Comparison of ENCODE assay signal across 7 mouse cellular contexts in the genomic region with DNA sequence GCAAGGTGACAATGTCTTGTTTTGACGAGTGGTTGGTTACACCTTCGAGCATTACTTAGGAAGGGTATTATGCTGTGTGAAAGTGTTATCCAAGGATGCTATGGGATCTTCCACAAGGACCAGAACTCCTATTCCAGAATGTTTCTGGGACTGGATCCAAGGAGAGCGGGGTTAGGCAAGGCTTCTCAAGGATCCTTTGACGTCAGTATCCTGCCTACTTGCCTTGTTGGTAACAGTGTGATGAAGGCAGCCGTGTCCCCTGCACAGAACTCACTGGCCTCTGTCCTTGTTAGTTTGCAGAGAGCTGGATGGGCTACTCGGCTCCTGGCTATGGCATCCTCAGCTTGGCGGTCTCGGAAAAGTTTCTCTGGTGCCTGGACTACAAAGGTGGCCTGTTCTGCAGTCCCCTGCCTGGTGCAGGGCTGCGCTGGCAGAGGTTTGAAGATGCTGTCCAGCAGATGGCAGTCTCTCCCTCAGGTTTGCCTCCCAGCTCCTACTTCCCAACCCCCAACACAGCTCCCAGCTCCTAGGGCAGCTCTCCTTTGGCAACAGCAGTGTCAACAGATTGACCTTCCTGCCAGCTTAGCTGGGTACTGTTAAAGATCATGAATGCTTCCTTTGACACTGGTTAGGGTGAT. TPM values are rescaled to one million over a fixed set of nuclear protein-coding genes. Genes with fewer than 3 reads are reported as not detected.
A peak's percentile ranks its signal among the peaks of the same experiment; 100 is the strongest.
DNase-seq lines count a peak whose midpoint lies in the region; ATAC-seq and TF ChIP-seq lines count a peak whose summit lies in the region.

No protein-coding gene starts in this region.

- intact Hi-C loops in gastrocnemius, postnatal 36 days (cut with DNase I): loop anchor here (1.0 kb wide), 1 partner anchor 56 kb away; no protein-coding TSS in a partner anchor
- intact Hi-C loops in left cerebral cortex, postnatal 10 days (cut with DNase I): loop anchor here (1.0 kb wide), 1 partner anchor 56 kb away; no protein-coding TSS in a partner anchor

- peak; percentile 91 for TF ChIP-seq CTCF in small intestine, adult 2 months (IDR thresholded peaks at IDR 0.05; ENCODE audit: extremely low read depth, insufficient read length, insufficient replicate concordance, low read depth, low read length)

- H3K4me2 ChIP-seq in intestine, embryonic 14.5 days (ENCODE audit: low read length): no peak overlapping the region

- no peaks in the 10 kb centered on the region for H3K9me3 ChIP-seq in intestine, embryonic 14.5 days (ENCODE audit: control insufficient read depth, low read length)

- peaks cover 52% of the 10 kb centered on the region for H3K36me3 ChIP-seq in intestine, embryonic 14.5 days (ENCODE audit: control insufficient read depth, insufficient read depth, low read length)
- H3K36me3 ChIP-seq in small intestine, adult 2 months (ENCODE audit: control insufficient read depth, insufficient read depth, low read length): peaks cover 27% of the 10 kb centered on the region

- WGBS in intestine, embryonic 14.5 days: 63% methylated on average over 9 of the region's 9 CpGs
- 63% methylated on average over 9 of the region's 9 CpGs for WGBS in small intestine, adult 2 months

- 0 out of 2 replicates have a peak, but pooled peaks have one; percentile 77 for ATAC-seq in intestine, embryonic 14.5 days (replicated peaks; ENCODE audit: low FRiP score, low TSS enrichment, low read depth)

- H3K4me1 ChIP-seq in intestine, embryonic 14.5 days (replicated peaks; ENCODE audit: control insufficient read depth, insufficient read depth, low read length): no peaks in the 10 kb centered on the region
- no peaks in the 10 kb centered on the region for H3K4me1 ChIP-seq in small intestine, adult 2 months (ENCODE audit: control insufficient read depth, insufficient read depth, insufficient read length, low read length)

- no peak overlapping the region for H3K9ac ChIP-seq in intestine, embryonic 14.5 days (ENCODE audit: low read length)

- no peak overlapping the region for H3K27ac ChIP-seq in intestine, embryonic 14.5 days (ENCODE audit: low read depth)
- no peak overlapping the region for H3K27ac ChIP-seq in small intestine, adult 2 months (ENCODE audit: insufficient read depth, low read depth, low read length)

- TF ChIP-seq POLR2A in small intestine, adult 2 months (IDR thresholded peaks at IDR 0.05; ENCODE audit: low read depth, low read length): no peak

- H3K4me3 ChIP-seq in intestine, embryonic 14.5 days (ENCODE audit: low read depth, low read length): no peak overlapping the region
- H3K4me3 ChIP-seq in small intestine, adult 2 months (ENCODE audit: low read depth, low read length): no peak overlapping the region

- no peaks in the 10 kb centered on the region for H3K27me3 ChIP-seq in intestine, embryonic 14.5 days (replicated peaks; ENCODE audit: control insufficient read depth, insufficient read depth, low read length)
- H3K27me3 ChIP-seq in small intestine, adult 2 months (ENCODE audit: control insufficient read depth, insufficient read depth, low read length): no peaks in the 10 kb centered on the region

- DNase-seq in adrenal gland, adult 8-10 months: peak; percentile 82
- peak; percentile 89 for DNase-seq in embryo, embryonic 11 days
- peak; percentile 65 to 74 for DNase-seq in gastrocnemius, postnatal 36 days
- DNase-seq in intestine, embryonic 14.5 days (ENCODE audit: low spot score): peak; percentile 82
- DNase-seq in left cerebral cortex, postnatal 10 days (ENCODE audit: extremely low spot score in 1 of 2, low spot score in 2 of 2): peak; percentile 81 to 90
- DNase-seq in mesoderm, embryonic 11.5 days (ENCODE audit: low read depth, low spot score): peak; percentile 87

RNA-seq across cellular contexts. Expression of gene Ankrd9, which starts 42.7 kb away (rescaled TPM):
- total RNA-seq in adrenal gland, adult 8-10 months (2022): 10 to 100 TPM; 11.1 to 46.5 (median 17.7) TPM
- total RNA-seq in gastrocnemius, postnatal 36 days (2021): 100 to 1,000 TPM; 161 to 219 TPM
- polyA plus RNA-seq in intestine, embryonic 14.5 days (2014; fragmentation: Nextera tagmentation; extraction: Ambion mirVana): 13.2 and 17.8 TPM in 2 replicates
- total RNA-seq in left cerebral cortex, postnatal 10 days (2021): 1 to 10 TPM; 9.7 to 9.9 TPM
- polyA plus RNA-seq in small intestine, adult 2 months (2012; rRNA removed): 174 and 206 TPM in 2 replicates

RNA-seq across cellular contexts. Expression of gene Tecpr2, which starts 47.0 kb away (rescaled TPM):
- 10 to 100 TPM; 10.1 to 16.4 (median 12.9) TPM for total RNA-seq in adrenal gland, adult 8-10 months (2022)
- 1 to 10 TPM; 1.9 to 2.1 TPM for total RNA-seq in gastrocnemius, postnatal 36 days (2021)
- 3.9 and 4.1 TPM in 2 replicates for polyA plus RNA-seq in intestine, embryonic 14.5 days (2014; fragmentation: Nextera tagmentation; extraction: Ambion mirVana)
- total RNA-seq in left cerebral cortex, postnatal 10 days (2021): 10 to 100 TPM; 35.1 to 36.2 TPM
- polyA plus RNA-seq in small intestine, adult 2 months (2012; rRNA removed): 2.2 and 2.5 TPM in 2 replicates

RNA-seq across cellular contexts. Expression of gene Cinp, which starts 47.2 kb away (rescaled TPM):
- 10 to 100 TPM; 37.4 to 39.6 (median 38.6) TPM for total RNA-seq in adrenal gland, adult 8-10 months (2022)
- 10 to 100 TPM; 22.3 to 24.6 TPM for total RNA-seq in gastrocnemius, postnatal 36 days (2021)
- polyA plus RNA-seq in intestine, embryonic 14.5 days (2014; fragmentation: Nextera tagmentation; extraction: Ambion mirVana): 85.0 and 99.5 TPM in 2 replicates
- total RNA-seq in left cerebral cortex, postnatal 10 days (2021): 100 to 1,000 TPM in 1 of 2 experiments, 10 to 100 TPM in 1; 89.1 to 106 TPM
- polyA plus RNA-seq in small intestine, adult 2 months (2012; rRNA removed): 19.4 and 20.4 TPM in 2 replicates
